Mouse (Mus musculus) bone marrow, adult 2 months (tissue): ENCODE data around the gene Hcfc1r1.
A peak's percentile ranks its signal among the peaks of the same experiment; 100 is the strongest.

Experiments
- CTCF ChIP-seq: fragments of 200-500 bp; IDR thresholded peaks from 2 replicates; pipeline ENCODE4 v1.5.1; 2011; ENCODE audit warnings: low read length, control low read depth; ENCODE audit not compliant: control insufficient read depth, insufficient read depth
- POLR2A ChIP-seq: fragments of 200-500 bp; IDR thresholded peaks from 2 replicates; pipeline ENCODE4 v1.6.1; 2011; ENCODE audit warnings: low read depth, mild to moderate bottlenecking, control low read depth, low read length, borderline replicate concordance; ENCODE audit not compliant: control insufficient read depth

GRCm38 (mm10) chr17:23661526-23661925 is 11.9 kb upstream of the Hcfc1r1 start:
- peak; percentile 47; the same call in 1 of the 2 replicates for TF ChIP-seq CTCF
- TF ChIP-seq POLR2A, result no peak
